In genomic region chr1:131431456-131432246, GRCm38 (mm10) we compare ENCODE assay signal across 8 mouse cellular contexts.
DNase-seq lines count a peak whose midpoint lies in the region; ATAC-seq and TF ChIP-seq lines count a peak whose summit lies in the region.

No protein-coding gene starts in this region.

- peak; percentile 37 for DNase-seq in cerebellum, adult 9-11 months
- DNase-seq in cerebellum, adult 8-10 months, result no peak
- DNase-seq in ES-E14 (ENCODE audit: low read depth, low spot score), result no peak
- peak; percentile 84 for DNase-seq in gastrocnemius, adult 2 months
- peak; percentile 45 for DNase-seq in hindbrain, embryonic 14.5 days (ENCODE audit: low spot score)
- peak; percentile 46 to 61 for DNase-seq in left cerebral cortex, adult 2 months (ENCODE audit: extremely low spot score in 1 of 2, low spot score in 2 of 2)
- DNase-seq in T-cell, adult 2 months (ENCODE audit: low spot score), result no peak

- WGBS in hindbrain, embryonic 14.5 days, result 72% methylated on average over 5 of the region's 5 CpGs
- 72% methylated on average over 5 of the region's 5 CpGs for WGBS in neural tube, embryonic 12.5 days

- peak; percentile 60; the same call in 1 of the 2 replicates for ATAC-seq in hindbrain, embryonic 14.5 days (ENCODE audit: low FRiP score)
- 0 out of 2 replicates have a peak, but pooled peaks have one; percentile 29 for ATAC-seq in neural tube, embryonic 12.5 days (ENCODE audit: low FRiP score, low read depth)

- intact Hi-C loops in gastrocnemius, adult 2 months (cut with DNase I), result loop anchor here (5.0 kb wide), 1 partner anchor 96 kb away; the partner anchor contains the start of genes Fam72a and Srgap2
- intact Hi-C loops in left cerebral cortex, adult 2 months (cut with DNase I), result loop anchor here (2.0 kb wide), 1 partner anchor 95 kb away; the partner anchor contains the start of genes Fam72a and Srgap2

- H3K9ac ChIP-seq in ES-E14 (ENCODE audit: insufficient read depth, low read depth, low read length, poor library complexity, severe bottlenecking), result no peak overlapping the region
- no peak overlapping the region for H3K9ac ChIP-seq in hindbrain, embryonic 14.5 days
- H3K9ac ChIP-seq in neural tube, embryonic 12.5 days, result no peak overlapping the region

- no peak overlapping the region for H3K4me2 ChIP-seq in hindbrain, embryonic 14.5 days (replicated peaks)
- no peak overlapping the region for H3K4me2 ChIP-seq in neural tube, embryonic 12.5 days (replicated peaks)

- no peak overlapping the region for H3K4me3 ChIP-seq in ES-E14 (ENCODE audit: insufficient read depth in 1 of 2, low read depth in 1 of 2, low read length in 2 of 2, poor library complexity in 1 of 2, severe bottlenecking in 1 of 2)
- peak overlapping the region; percentile 27 for H3K4me3 ChIP-seq in gastrocnemius, adult 2 months
- H3K4me3 ChIP-seq in hindbrain, embryonic 14.5 days (replicated peaks; ENCODE audit: low read length), result no peak overlapping the region
- no peak overlapping the region for H3K4me3 ChIP-seq in left cerebral cortex, adult 2 months
- no peak overlapping the region for H3K4me3 ChIP-seq in neural tube, embryonic 12.5 days

- in situ Hi-C loops in ES-E14 (cut with MboI; ENCODE audit: low sequenced_read_pairs in 2 of 2, unreplicated experiment in 2 of 2), result no loop called here

- no peaks in the 10 kb centered on the region for H3K9me3 ChIP-seq in ES-E14 (ENCODE audit: control insufficient read depth, insufficient read depth, low read depth, low read length)
- no peaks in the 10 kb centered on the region for H3K9me3 ChIP-seq in hindbrain, embryonic 14.5 days (ENCODE audit: control insufficient read depth, low read length)
- H3K9me3 ChIP-seq in neural tube, embryonic 12.5 days, result no peaks in the 10 kb centered on the region

- H3K27ac ChIP-seq in ES-E14 (ENCODE audit: insufficient read depth, low read depth, low read length, poor library complexity, severe bottlenecking), result no peak overlapping the region
- H3K27ac ChIP-seq in gastrocnemius, adult 2 months, result peak overlapping the region; percentile 53
- 0 out of 2 replicates have a peak overlapping the region, but pooled peaks have one; percentile 33 for H3K27ac ChIP-seq in hindbrain, embryonic 14.5 days
- peak overlapping the region; percentile 37 for H3K27ac ChIP-seq in left cerebral cortex, adult 2 months
- H3K27ac ChIP-seq in neural tube, embryonic 12.5 days, result no peak overlapping the region

- no peaks in the 10 kb centered on the region; the same call in 1 of the 2 replicates for H3K36me3 ChIP-seq in ES-E14 (ENCODE audit: control insufficient read depth, insufficient read depth, low read length, poor library complexity, severe bottlenecking)
- no peaks in the 10 kb centered on the region for H3K36me3 ChIP-seq in hindbrain, embryonic 14.5 days (replicated peaks; ENCODE audit: control insufficient read depth, insufficient read depth)
- no peaks in the 10 kb centered on the region for H3K36me3 ChIP-seq in neural tube, embryonic 12.5 days

- H3K27me3 ChIP-seq in hindbrain, embryonic 14.5 days (ENCODE audit: control insufficient read depth, insufficient read depth, low read length), result no peaks in the 10 kb centered on the region
- no peaks in the 10 kb centered on the region for H3K27me3 ChIP-seq in neural tube, embryonic 12.5 days (replicated peaks)

- H3K4me1 ChIP-seq in ES-E14 (ENCODE audit: control insufficient read depth in 2 of 2, insufficient read depth in 2 of 2, low read length in 2 of 2, poor library complexity in 1 of 2), result peaks cover 2 to 5% of the 10 kb centered on the region in 2 experiments; a peak in 2 of 4 replicates
- peaks cover 31% of the 10 kb centered on the region for H3K4me1 ChIP-seq in hindbrain, embryonic 14.5 days (replicated peaks; ENCODE audit: control insufficient read depth, insufficient read depth, low read length)
- 0 out of 2 replicates have a peak, but pooled peaks cover 12% of the 10 kb centered on the region for H3K4me1 ChIP-seq in neural tube, embryonic 12.5 days

- no peak for TF ChIP-seq CTCF in gastrocnemius, adult 2 months (IDR thresholded peaks at IDR 0.05)
- TF ChIP-seq CTCF in left cerebral cortex, adult 2 months (IDR thresholded peaks at IDR 0.05), result no peak

TF ChIP-seq in ES-E14, 5 proteins besides CTCF, POLR2A, EP300 and RAD21:
- TF ChIP-seq MAFK (IDR thresholded peaks at IDR 0.05; ENCODE audit: insufficient read depth, low read depth, low read length) (peak; percentile 42; the same call in 1 of the 2 replicates), HCFC1 (IDR thresholded peaks at IDR 0.05; ENCODE audit: borderline replicate concordance, insufficient read depth, low read length) (no peak)

Comparison
In these comparisons a context has a peak if more than half of its experiments do, and no peak if none do; other contexts are left out.
1. DNase-seq: peak in cerebellum, adult 9-11 months (single experiment), gastrocnemius, adult 2 months (single experiment), hindbrain, embryonic 14.5 days (single experiment) and left cerebral cortex, adult 2 months (2 of 2); none in cerebellum, adult 8-10 months (single experiment), ES-E14 (single experiment) and T-cell, adult 2 months (single experiment).
2. H3K27ac ChIP-seq: peak in gastrocnemius, adult 2 months (single experiment), hindbrain, embryonic 14.5 days (single experiment) and left cerebral cortex, adult 2 months (single experiment); none in ES-E14 (single experiment) and neural tube, embryonic 12.5 days (single experiment).